Mouse (Mus musculus): ENCODE data around the gene Lyg2. TPM values are rescaled to one million over a fixed set of nuclear protein-coding genes. Genes with fewer than 3 reads are reported as not detected.

Gene Lyg2
- not detected in 2 replicates for polyA plus RNA-seq (2016; fragmentation: Nextera tagmentation; extraction: Ambion mirVana)

- H3K36me3 ChIP-seq (replicated peaks): no peaks in the 10 kb centered on the region
- 74% methylated on average over 5 of the region's 5 CpGs for WGBS
- H3K27ac ChIP-seq: no peak within 1 kb of the TSS
- no peaks in the 10 kb centered on the region for H3K9me3 ChIP-seq
- no peaks in the 10 kb centered on the region for H3K4me1 ChIP-seq
- H3K27me3 ChIP-seq (ENCODE audit: poor library complexity, severe bottlenecking): no peaks in the 10 kb centered on the region
- DNase-seq (ENCODE audit: extremely low spot score, low spot score): no peak
- H3K4me3 ChIP-seq: no peak within 1 kb of the TSS
Observed at GRCm38 (mm10) chr1:37916393-37916792, at the start of gene Lyg2. Gene Lyg2 (minus strand): TSS chr1:37916493.

GRCm38 (mm10) chr1:37965571-37965970 is 49.3 kb upstream of the Lyg2 start:
- WGBS: 76% methylated on average over 10 of the region's 10 CpGs
- no peak overlapping the region for H3K27ac ChIP-seq
- no peaks in the 10 kb centered on the region for H3K4me1 ChIP-seq
- H3K9me3 ChIP-seq: no peaks in the 10 kb centered on the region; the same call in 1 of the 2 replicates
- no peaks in the 10 kb centered on the region for H3K36me3 ChIP-seq (replicated peaks)
- H3K27me3 ChIP-seq (ENCODE audit: poor library complexity, severe bottlenecking): no peaks in the 10 kb centered on the region
- H3K4me3 ChIP-seq: no peak overlapping the region
- DNase-seq (ENCODE audit: extremely low spot score, low spot score): no peak

- H3K4me3 ChIP-seq: no peak overlapping the region
- WGBS: 76% methylated on average over 5 of the region's 5 CpGs
- DNase-seq (ENCODE audit: extremely low spot score, low spot score): no peak
- no peaks in the 10 kb centered on the region; the same call in 1 of the 2 replicates for H3K9me3 ChIP-seq
- peaks cover 7% of the 10 kb centered on the region; the same call in 1 of the 2 replicates for H3K4me1 ChIP-seq
- H3K27ac ChIP-seq: no peak overlapping the region
- no peaks in the 10 kb centered on the region for H3K27me3 ChIP-seq (ENCODE audit: poor library complexity, severe bottlenecking)
- no peaks in the 10 kb centered on the region for H3K36me3 ChIP-seq (replicated peaks)
Observed at GRCm38 (mm10) chr1:37959486-37959885, 43.2 kb upstream of the Lyg2 start.

- Histone ChIP-seq H3K36me3 (replicated peaks) (no peaks in the 10 kb centered on the region), H3K27ac (no peak overlapping the region), H3K4me3 (no peak overlapping the region), H3K9me3 (no peaks in the 10 kb centered on the region; the same call in 1 of the 2 replicates), H3K27me3 (ENCODE audit: poor library complexity, severe bottlenecking) (no peaks in the 10 kb centered on the region), H3K4me1 (peaks cover 7% of the 10 kb centered on the region; the same call in 1 of the 2 replicates)
- WGBS: 76% methylated on average over 2 of the region's 2 CpGs
- DNase-seq (ENCODE audit: extremely low spot score, low spot score): no peak
Observed at GRCm38 (mm10) chr1:37958516-37958915, 42.2 kb upstream of the Lyg2 start.

GRCm38 (mm10) chr1:37957659-37958058 is 41.4 kb upstream of the Lyg2 start, which contains the start of gene Lyg1:
Gene Lyg1 (minus strand): TSS chr1:37957759.
- Histone ChIP-seq H3K4me1 (peaks cover 7% of the 10 kb centered on the region; the same call in 1 of the 2 replicates), H3K4me3 (no peak within 1 kb of the TSS), H3K36me3 (replicated peaks) (no peaks in the 10 kb centered on the region), H3K27me3 (ENCODE audit: poor library complexity, severe bottlenecking) (no peaks in the 10 kb centered on the region), H3K9me3 (no peaks in the 10 kb centered on the region; the same call in 1 of the 2 replicates), H3K27ac (no peak within 1 kb of the TSS)
- 86% methylated on average over 5 of the region's 5 CpGs for WGBS
- no peak for DNase-seq (ENCODE audit: extremely low spot score, low spot score)

GRCm38 (mm10) chr1:37956690-37957431 is 40.6 kb upstream of the Lyg2 start:
- peaks cover 7% of the 10 kb centered on the region; the same call in 1 of the 2 replicates for H3K4me1 ChIP-seq
- DNase-seq (ENCODE audit: extremely low spot score, low spot score): no peak
- no peaks in the 10 kb centered on the region for H3K36me3 ChIP-seq (replicated peaks)
- no peak overlapping the region for H3K27ac ChIP-seq
- H3K27me3 ChIP-seq (ENCODE audit: poor library complexity, severe bottlenecking): no peaks in the 10 kb centered on the region
- H3K4me3 ChIP-seq: no peak overlapping the region
- WGBS: 60% methylated on average over 3 of the region's 3 CpGs
- H3K9me3 ChIP-seq: no peaks in the 10 kb centered on the region; the same call in 1 of the 2 replicates

- no peak overlapping the region for H3K4me3 ChIP-seq
- 96% methylated on average over 2 of the region's 2 CpGs for WGBS
- no peak overlapping the region for H3K27ac ChIP-seq
- no peaks in the 10 kb centered on the region for H3K9me3 ChIP-seq
- no peaks in the 10 kb centered on the region for H3K36me3 ChIP-seq (replicated peaks)
- H3K27me3 ChIP-seq (ENCODE audit: poor library complexity, severe bottlenecking): no peaks in the 10 kb centered on the region
- peaks cover 7% of the 10 kb centered on the region; the same call in 1 of the 2 replicates for H3K4me1 ChIP-seq
- DNase-seq (ENCODE audit: extremely low spot score, low spot score): no peak
Observed at GRCm38 (mm10) chr1:37955251-37955650, 39.0 kb upstream of the Lyg2 start.

- WGBS: 90% methylated on average over 7 of the region's 7 CpGs
- H3K27ac ChIP-seq: no peak overlapping the region
- H3K27me3 ChIP-seq (ENCODE audit: poor library complexity, severe bottlenecking): no peaks in the 10 kb centered on the region
- no peak for DNase-seq (ENCODE audit: extremely low spot score, low spot score)
- H3K4me3 ChIP-seq: no peak overlapping the region
- no peaks in the 10 kb centered on the region for H3K36me3 ChIP-seq (replicated peaks)
- H3K9me3 ChIP-seq: no peaks in the 10 kb centered on the region
- H3K4me1 ChIP-seq: peaks cover 6% of the 10 kb centered on the region; the same call in 1 of the 2 replicates
Observed at GRCm38 (mm10) chr1:37954786-37955185, 38.5 kb upstream of the Lyg2 start.

- no peaks in the 10 kb centered on the region for H3K36me3 ChIP-seq (replicated peaks)
- H3K27ac ChIP-seq: no peak overlapping the region
- H3K4me1 ChIP-seq: no peaks in the 10 kb centered on the region
- 87% methylated on average over 2 of the region's 2 CpGs for WGBS
- DNase-seq (ENCODE audit: extremely low spot score, low spot score): no peak
- no peak overlapping the region for H3K4me3 ChIP-seq
- no peaks in the 10 kb centered on the region for H3K27me3 ChIP-seq (ENCODE audit: poor library complexity, severe bottlenecking)
- no peaks in the 10 kb centered on the region for H3K9me3 ChIP-seq
Observed at GRCm38 (mm10) chr1:37948906-37949305, 32.6 kb upstream of the Lyg2 start.

- H3K4me1 ChIP-seq: no peaks in the 10 kb centered on the region
- H3K36me3 ChIP-seq (replicated peaks): no peaks in the 10 kb centered on the region
- no peaks in the 10 kb centered on the region for H3K9me3 ChIP-seq
- no peak overlapping the region for H3K27ac ChIP-seq
- WGBS: 28% methylated on average over 3 of the region's 3 CpGs
- H3K4me3 ChIP-seq: no peak overlapping the region
- DNase-seq (ENCODE audit: extremely low spot score, low spot score): no peak
- no peaks in the 10 kb centered on the region for H3K27me3 ChIP-seq (ENCODE audit: poor library complexity, severe bottlenecking)
Observed at GRCm38 (mm10) chr1:37931806-37932205, 15.5 kb upstream of the Lyg2 start.

- no peaks in the 10 kb centered on the region for H3K4me1 ChIP-seq
- no peaks in the 10 kb centered on the region for H3K9me3 ChIP-seq
- no peaks in the 10 kb centered on the region for H3K36me3 ChIP-seq (replicated peaks)
- no peak for DNase-seq (ENCODE audit: extremely low spot score, low spot score)
- 77% methylated on average over 8 of the region's 8 CpGs for WGBS
- H3K27me3 ChIP-seq (ENCODE audit: poor library complexity, severe bottlenecking): no peaks in the 10 kb centered on the region
- H3K27ac ChIP-seq: no peak overlapping the region
- H3K4me3 ChIP-seq: no peak overlapping the region
Observed at GRCm38 (mm10) chr1:37925971-37926370, 9.7 kb upstream of the Lyg2 start.

GRCm38 (mm10) chr1:37922536-37922935 is 6.2 kb upstream of the Lyg2 start:
- WGBS: 73% methylated on average over 8 of the region's 8 CpGs
- Histone ChIP-seq H3K4me3 (no peak overlapping the region), H3K36me3 (replicated peaks) (no peaks in the 10 kb centered on the region), H3K4me1 (no peaks in the 10 kb centered on the region), H3K9me3 (no peaks in the 10 kb centered on the region), H3K27me3 (ENCODE audit: poor library complexity, severe bottlenecking) (no peaks in the 10 kb centered on the region), H3K27ac (no peak overlapping the region)
- no peak for DNase-seq (ENCODE audit: extremely low spot score, low spot score)

- no peak for DNase-seq (ENCODE audit: extremely low spot score, low spot score)
- no peak overlapping the region for H3K27ac ChIP-seq
- no peaks in the 10 kb centered on the region for H3K36me3 ChIP-seq (replicated peaks)
- WGBS: 84% methylated on average over 6 of the region's 6 CpGs
- no peaks in the 10 kb centered on the region for H3K4me1 ChIP-seq
- H3K9me3 ChIP-seq: no peaks in the 10 kb centered on the region
- H3K4me3 ChIP-seq: no peak overlapping the region
- no peaks in the 10 kb centered on the region for H3K27me3 ChIP-seq (ENCODE audit: poor library complexity, severe bottlenecking)
Observed at GRCm38 (mm10) chr1:37918096-37918495, 1.8 kb upstream of the Lyg2 start.
